Mouse (Mus musculus) inflammation-experienced regulatory T-cells, adult 16 weeks (primary cell): ENCODE results near the gene Slc10a4. TPM values are rescaled to one million over a fixed set of nuclear protein-coding genes. Genes with fewer than 3 reads are reported as not detected.

Experiments used
- polyA plus RNA-seq: library from polyadenylated mRNA; unstranded; fragments of 100-300 nt; shearing (Covaris generic); gene quantifications from one replicate; pipeline ENCODE4 v1.2.1, GENCODE M21; 2017

The Slc10a4 gene
- not detected for polyA plus RNA-seq

DNA sequence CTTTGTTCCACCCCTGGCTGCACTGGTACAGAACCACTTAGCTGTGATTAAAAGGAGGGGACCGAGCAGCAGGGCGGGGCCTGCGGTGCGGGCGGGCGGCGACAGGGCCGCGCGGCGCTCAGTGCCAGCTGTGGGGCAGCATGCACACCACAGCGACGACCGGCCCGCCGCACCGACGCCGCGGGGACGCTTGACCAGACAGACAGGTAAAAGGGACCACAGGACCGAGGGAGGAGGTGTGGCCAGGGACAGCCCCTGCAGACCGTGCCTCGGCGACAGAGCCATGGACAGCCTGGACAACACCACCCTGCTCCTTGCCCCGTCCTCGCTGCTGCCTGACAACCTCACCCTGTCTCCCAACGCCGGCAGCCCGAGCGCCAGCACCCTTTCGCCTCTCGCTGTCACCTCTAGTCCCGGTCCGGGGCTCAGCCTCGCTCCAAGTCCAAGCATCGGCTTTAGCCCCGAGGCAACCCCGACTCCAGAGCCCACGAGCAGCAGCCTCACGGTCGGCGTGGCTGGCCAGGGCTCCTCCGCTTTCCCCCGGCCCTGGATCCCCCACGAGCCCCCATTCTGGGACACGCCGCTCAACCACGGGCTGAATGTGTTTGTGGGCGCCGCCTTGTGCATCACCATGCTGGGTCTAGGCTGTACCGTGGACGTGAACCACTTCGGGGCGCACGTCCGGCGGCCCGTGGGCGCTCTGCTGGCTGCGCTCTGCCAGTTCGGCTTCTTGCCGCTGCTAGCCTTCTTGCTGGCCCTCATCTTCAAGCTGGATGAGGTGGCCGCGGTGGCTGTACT, at the start of gene Slc10a4:
TSS of gene Slc10a4 (plus strand) at position 100 of the 798 bp plus-strand sequence.

DNA sequence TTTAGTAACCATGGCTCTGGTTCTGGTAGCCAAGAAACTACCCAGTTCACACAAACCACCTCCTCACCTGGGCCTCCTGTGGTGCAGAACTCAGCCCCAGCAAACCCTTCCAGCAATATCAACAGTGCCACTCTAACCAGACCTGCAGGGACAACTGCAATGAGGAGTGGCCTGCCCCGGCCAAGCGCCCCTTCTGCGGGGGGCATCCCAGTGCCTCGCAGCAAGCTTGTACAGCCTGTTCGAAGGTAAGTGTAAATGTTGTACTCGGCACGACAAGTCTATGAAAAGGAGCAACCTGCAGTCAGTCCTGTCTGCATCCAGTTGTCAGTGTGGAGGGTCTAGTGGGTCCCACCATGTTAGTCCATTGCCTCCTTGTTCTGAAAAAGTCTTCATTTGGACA, 32.1 kb upstream of the Slc10a4 start, which contains the start of gene Gm10135:
TSS of gene Gm10135 (minus strand) at position 101 of the 400 bp plus-strand sequence.

Other genes with a start within 250 kb of the Slc10a4 start
- 17.8 TPM for gene Tec, start 138.4 kb upstream of the Slc10a4 start, polyA plus RNA-seq
- gene Slain2, start 92.6 kb upstream of the Slc10a4 start, polyA plus RNA-seq, result 11.3 TPM
- not detected for gene Gm10135, start 32.2 kb upstream of the Slc10a4 start, polyA plus RNA-seq
- gene Fryl, start 249.7 kb downstream of the Slc10a4 start, polyA plus RNA-seq, result 120 TPM